Mouse (Mus musculus): ENCODE measurements at regions not wholly inside any gene's neighbourhood (a gene's known extent, or its start where the extent isn't known, plus 50 kb on each side); places are given as distances from the start of the nearest gene placed in this dataset.

GRCm38 (mm10) chr2:28348453-28348852 lies 98.1 kb upstream of the Ppp1r26 start:
- DNase-seq (ENCODE audit: extremely low spot score in 1 of 2, low spot score in 1 of 2) = no peak

DNA sequence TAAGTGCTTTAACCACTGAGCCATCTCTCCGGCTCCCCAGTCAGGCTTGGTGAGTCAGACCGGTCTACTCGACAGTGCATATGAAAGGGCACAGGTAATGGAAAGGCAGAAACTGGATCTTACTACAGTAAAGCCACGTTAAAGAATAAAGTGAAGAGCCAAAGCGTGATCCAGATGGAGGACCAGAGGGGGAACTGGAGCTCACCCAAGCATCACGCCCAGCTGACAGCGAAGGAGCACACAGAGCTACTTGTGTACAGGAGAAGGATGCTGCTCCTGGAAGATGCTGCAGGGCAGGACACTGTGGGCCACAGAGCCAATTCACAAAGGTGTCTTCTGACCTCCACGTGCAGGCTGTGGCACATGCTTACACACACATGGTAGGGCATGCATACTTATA lies 96.7 kb upstream of the Ppp1r26 start:
- DNase-seq (ENCODE audit: extremely low spot score in 1 of 2, low spot score in 1 of 2) = no peak

DNA sequence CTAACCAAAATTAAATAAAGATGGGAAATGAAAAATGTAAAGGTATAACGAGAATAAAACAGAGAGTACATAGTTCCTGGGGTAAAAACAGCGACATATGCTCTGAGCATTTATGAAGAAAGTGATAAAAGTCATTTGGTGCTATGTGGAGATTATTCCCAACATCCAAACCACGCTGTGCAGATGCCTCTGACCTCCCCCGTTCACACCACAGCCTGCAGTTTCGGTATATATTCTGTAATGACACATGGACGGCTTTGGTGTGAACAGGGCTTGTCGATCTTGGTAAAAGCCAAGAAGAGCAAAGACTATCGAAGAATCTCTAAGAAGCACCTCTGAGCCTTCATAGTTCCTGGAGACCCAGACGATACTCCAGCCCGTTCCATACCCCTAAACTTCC lies 95.2 kb upstream of the Ppp1r26 start:
- no peak for DNase-seq (ENCODE audit: extremely low spot score in 1 of 2, low spot score in 1 of 2)

DNA sequence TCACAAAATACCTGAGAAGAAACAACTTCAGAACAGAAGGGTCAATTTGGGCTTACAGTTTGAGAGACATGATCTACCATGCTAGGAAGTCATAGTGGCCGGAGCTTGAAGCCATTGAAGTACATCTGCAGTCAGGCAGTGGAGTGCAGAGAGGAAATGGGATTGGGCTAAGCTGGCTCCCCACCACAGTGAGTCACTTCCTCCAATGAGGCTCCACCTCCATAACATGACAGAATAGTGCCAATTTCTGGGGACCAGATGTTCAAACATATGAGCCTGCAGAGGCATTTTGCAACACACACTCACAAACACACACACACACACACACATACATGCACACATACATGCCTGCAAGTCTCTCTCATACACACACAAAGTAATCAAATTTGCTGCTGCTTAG lies 93.7 kb upstream of the Ppp1r26 start:
- DNase-seq (ENCODE audit: extremely low spot score in 1 of 2, low spot score in 1 of 2) = no peak

DNA sequence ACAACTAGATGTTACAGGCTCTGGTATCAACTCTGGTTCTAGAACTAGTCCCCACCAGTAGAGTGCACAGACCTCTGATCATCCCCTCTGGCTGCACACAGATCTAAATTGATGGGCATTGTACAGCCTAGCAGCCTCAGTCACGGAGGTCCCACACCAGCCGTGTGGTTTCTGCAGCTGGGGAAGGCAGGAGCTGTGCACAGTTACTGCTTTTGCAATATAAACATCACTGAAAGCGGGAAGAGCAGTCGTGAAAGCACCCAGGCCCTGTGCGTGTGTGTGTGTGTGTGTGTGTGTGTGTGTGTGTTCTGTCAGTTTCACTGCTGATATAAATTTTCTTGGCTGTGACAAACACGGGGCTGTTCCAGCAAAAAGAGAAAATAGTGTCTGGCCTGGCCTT lies 84.4 kb upstream of the Ppp1r26 start:
- DNase-seq (ENCODE audit: extremely low spot score in 1 of 2, low spot score in 1 of 2) = no peak

GRCm38 (mm10) chr2:28364623-28365022 lies 82.0 kb upstream of the Ppp1r26 start:
- no peak for DNase-seq (ENCODE audit: extremely low spot score in 1 of 2, low spot score in 1 of 2)

- DNase-seq (ENCODE audit: extremely low spot score in 1 of 2, low spot score in 1 of 2) = no peak
Measured at GRCm38 (mm10) chr2:28365756-28366155, 80.8 kb upstream of the Ppp1r26 start.

DNA sequence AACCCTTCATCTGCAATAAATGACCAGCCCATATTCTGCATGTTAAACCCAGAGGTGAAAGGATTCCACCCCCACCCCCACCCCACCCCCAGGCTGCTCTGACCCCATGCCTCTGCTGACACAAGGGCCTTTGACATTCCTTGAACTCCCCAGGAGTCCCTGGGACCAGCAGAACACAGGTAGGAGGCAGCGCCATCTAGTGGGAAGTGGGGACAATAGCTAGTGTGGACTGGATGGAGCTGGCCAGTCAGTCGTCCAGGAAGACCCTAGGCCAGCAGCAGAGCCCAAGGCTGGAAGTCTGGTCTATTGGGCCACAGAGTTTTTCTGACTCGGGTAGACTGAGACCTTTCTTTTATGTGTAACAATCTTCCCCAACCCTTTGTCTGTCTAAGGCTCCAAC lies 71.8 kb upstream of the Ppp1r26 start:
- DNase-seq (ENCODE audit: extremely low spot score in 1 of 2, low spot score in 1 of 2) = peak; percentile 58 to 77

GRCm38 (mm10) chr2:28377948-28378822 lies 68.4 kb upstream of the Ppp1r26 start:
- no peak for DNase-seq (ENCODE audit: extremely low spot score in 1 of 2, low spot score in 1 of 2)

- no peak for DNase-seq (ENCODE audit: extremely low spot score in 1 of 2, low spot score in 1 of 2)
Measured at GRCm38 (mm10) chr2:28382051-28382802, 64.4 kb upstream of the Ppp1r26 start.

GRCm38 (mm10) chr2:28384875-28385274 lies 61.7 kb upstream of the Ppp1r26 start:
- no peak for DNase-seq (ENCODE audit: extremely low spot score in 1 of 2, low spot score in 1 of 2)

GRCm38 (mm10) chr2:28386784-28387183 lies 59.8 kb upstream of the Ppp1r26 start:
- no peak for DNase-seq (ENCODE audit: extremely low spot score in 1 of 2, low spot score in 1 of 2)

- peak; percentile 44 to 47 for DNase-seq (ENCODE audit: extremely low spot score in 1 of 2, low spot score in 1 of 2)
Measured at GRCm38 (mm10) chr2:28387422-28387836, 59.2 kb upstream of the Ppp1r26 start.

- DNase-seq (ENCODE audit: extremely low spot score in 1 of 2, low spot score in 1 of 2) = no peak
Measured at GRCm38 (mm10) chr2:28387926-28388325, 58.7 kb upstream of the Ppp1r26 start.

- no peak for DNase-seq (ENCODE audit: extremely low spot score in 1 of 2, low spot score in 1 of 2)
Measured at GRCm38 (mm10) chr2:28389703-28390102, 56.9 kb upstream of the Ppp1r26 start.

- no peak for DNase-seq (ENCODE audit: extremely low spot score in 1 of 2, low spot score in 1 of 2)
Measured at GRCm38 (mm10) chr2:28395391-28395790, 51.2 kb upstream of the Ppp1r26 start.

Data from layer of hippocampus, postnatal 25 days (tissue).